Mouse (Mus musculus): Measurements from ENCODE around the gene Olfr862. TPM values are rescaled to one million over a fixed set of nuclear protein-coding genes. Genes with fewer than 3 reads are reported as not detected.

The Olfr862 gene
- polyA plus RNA-seq (2015; fragmentation: Nextera tagmentation; extraction: Ambion mirVana), result not detected in 2 replicates

DNA sequence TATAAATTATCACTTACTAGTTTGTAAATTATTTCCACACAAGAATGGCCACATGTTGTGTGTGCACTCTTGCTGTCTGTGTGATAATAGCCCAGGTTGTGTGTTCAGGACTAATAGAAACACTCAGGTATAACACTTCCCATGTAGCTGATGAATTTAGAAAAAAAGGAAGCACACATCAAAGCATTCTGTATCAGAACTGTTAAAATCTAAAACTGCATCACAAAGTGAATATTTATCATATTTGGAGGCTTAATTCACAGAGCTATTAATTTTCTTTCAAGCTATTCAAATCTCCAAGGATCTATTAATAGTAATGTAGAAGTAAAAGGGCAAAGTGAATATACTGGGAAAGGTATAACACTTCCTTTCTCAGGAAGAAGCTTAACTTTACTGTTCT is at the start of gene Olfr862:
Olfr862 (minus strand) TSS at position 101 of the 400 bp plus-strand sequence.
- Histone ChIP-seq H3K27ac (no peak within 1 kb of the TSS), H3K4me3 (no peak within 1 kb of the TSS), H3K9me3 (peaks cover 8% of the 10 kb centered on the region; the same call in 1 of the 2 replicates), H3K4me2 (no peak within 1 kb of the TSS), H3K27me3 (no peaks in the 10 kb centered on the region), H3K9ac (no peak within 1 kb of the TSS), H3K4me1 (replicated peaks) (no peaks in the 10 kb centered on the region), H3K36me3 (no peaks in the 10 kb centered on the region)
- no peak for ATAC-seq (ENCODE audit: low FRiP score)

DNA sequence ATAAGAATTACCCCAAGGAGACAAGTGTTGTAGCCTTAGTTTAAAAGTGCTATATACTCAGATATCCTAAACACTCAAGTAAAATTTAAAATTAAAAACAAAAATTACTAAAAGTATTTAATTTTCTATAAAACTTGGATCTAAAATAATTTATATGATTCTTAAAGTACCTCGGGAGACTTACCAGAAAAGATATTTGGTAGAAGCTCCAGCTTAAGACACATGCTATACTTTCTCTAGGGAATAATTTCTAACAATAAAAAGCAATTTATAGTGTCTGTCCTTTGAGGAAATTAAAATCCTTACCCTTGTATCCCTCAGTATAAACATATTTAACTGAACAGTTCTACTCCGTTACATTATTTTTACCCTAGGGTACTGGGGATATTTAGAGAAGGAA is 28.8 kb upstream of the Olfr862 start, which contains the start of gene Olfr77:
Olfr77 (plus strand) TSS at position 301 of the 400 bp plus-strand sequence.
- no peak for ATAC-seq (ENCODE audit: low FRiP score)
- Histone ChIP-seq H3K36me3 (no peaks in the 10 kb centered on the region), H3K9ac (no peak within 1 kb of the TSS), H3K27ac (no peak within 1 kb of the TSS), H3K4me1 (replicated peaks) (no peaks in the 10 kb centered on the region), H3K9me3 (0 out of 2 replicates have a peak, but pooled peaks cover 2% of the 10 kb centered on the region), H3K4me3 (no peak within 1 kb of the TSS), H3K27me3 (no peaks in the 10 kb centered on the region), H3K4me2 (no peak within 1 kb of the TSS)
- WGBS, result 93% methylated on average over 2 of the region's 2 CpGs

DNA sequence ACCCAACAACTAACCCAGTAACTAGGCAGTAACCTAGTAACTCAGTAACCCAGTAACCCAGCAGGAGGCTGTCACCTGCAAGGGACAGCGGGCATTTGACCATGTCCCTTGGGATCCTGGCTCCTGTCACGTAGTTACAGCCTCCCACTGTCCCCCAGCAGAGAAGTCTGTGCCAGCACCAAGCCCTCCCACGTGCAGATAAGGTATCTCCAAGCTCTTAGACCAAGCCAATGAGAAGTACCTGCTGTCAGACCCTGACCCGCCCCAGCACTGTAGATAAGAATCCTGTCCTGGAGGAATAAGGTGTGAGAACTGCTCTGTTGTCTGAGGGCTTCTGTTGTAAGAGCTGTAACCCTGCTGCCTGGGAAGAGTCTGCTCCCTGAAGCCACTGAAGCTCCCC is 23.4 kb upstream of the Olfr862 start:
- no peak for ATAC-seq (ENCODE audit: low FRiP score)
- peaks cover 5% of the 10 kb centered on the region; the same call in 1 of the 2 replicates for H3K9me3 ChIP-seq
- WGBS, result 62% methylated on average over 4 of the region's 4 CpGs
- no peaks in the 10 kb centered on the region for H3K27me3 ChIP-seq
- H3K4me2 ChIP-seq, result no peak overlapping the region
- H3K4me3 ChIP-seq, result no peak overlapping the region
- H3K36me3 ChIP-seq, result no peaks in the 10 kb centered on the region
- no peaks in the 10 kb centered on the region for H3K4me1 ChIP-seq (replicated peaks)
- H3K9ac ChIP-seq, result no peak overlapping the region
- no peak overlapping the region for H3K27ac ChIP-seq

DNA sequence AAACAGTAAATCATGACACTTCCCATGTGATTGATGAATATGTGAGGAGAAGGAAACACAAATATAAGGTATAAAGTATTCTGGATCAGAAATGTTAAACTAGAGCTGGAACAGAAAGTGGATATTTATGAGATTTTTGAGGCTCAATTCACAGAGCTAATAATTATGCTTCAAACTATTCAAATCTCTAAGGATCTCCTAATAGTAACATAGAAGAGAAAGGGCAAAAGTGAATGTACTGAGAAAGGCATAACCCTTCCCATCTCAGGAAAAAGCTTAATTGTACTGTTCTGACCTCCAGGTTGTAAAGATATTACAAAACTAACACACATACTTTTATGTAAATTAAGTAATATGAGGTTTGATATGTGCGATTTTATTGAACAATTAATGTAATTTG is 38.2 kb downstream of the Olfr862 start, which contains the start of gene Olfr860:
Olfr860 (minus strand) TSS at position 101 of the 400 bp plus-strand sequence.
- no peak within 1 kb of the TSS for H3K27ac ChIP-seq
- no peak for ATAC-seq (ENCODE audit: low FRiP score)
- H3K27me3 ChIP-seq, result no peaks in the 10 kb centered on the region
- no peaks in the 10 kb centered on the region for H3K9me3 ChIP-seq
- 77% methylated on average over 1 of the region's 1 CpGs for WGBS
- H3K9ac ChIP-seq, result no peak within 1 kb of the TSS
- H3K4me1 ChIP-seq (replicated peaks), result no peaks in the 10 kb centered on the region
- no peak within 1 kb of the TSS for H3K4me3 ChIP-seq
- no peak within 1 kb of the TSS for H3K4me2 ChIP-seq
- H3K36me3 ChIP-seq, result no peaks in the 10 kb centered on the region

Other genes starting within 250 kb of the Olfr862 start
- not detected in 2 replicates for gene Olfr857, start 178.6 kb downstream of the Olfr862 start, polyA plus RNA-seq (2015; fragmentation: Nextera tagmentation; extraction: Ambion mirVana)
- not detected in 2 replicates for gene Olfr58, start 107.7 kb downstream of the Olfr862 start, polyA plus RNA-seq (2015; fragmentation: Nextera tagmentation; extraction: Ambion mirVana)
- gene Olfr859, start 83.1 kb downstream of the Olfr862 start, polyA plus RNA-seq (2015; fragmentation: Nextera tagmentation; extraction: Ambion mirVana), result not detected in 2 replicates
- not detected in 2 replicates for gene Olfr860, start 38.3 kb downstream of the Olfr862 start, polyA plus RNA-seq (2015; fragmentation: Nextera tagmentation; extraction: Ambion mirVana)
- gene Olfr77, start 28.9 kb upstream of the Olfr862 start, polyA plus RNA-seq (2015; fragmentation: Nextera tagmentation; extraction: Ambion mirVana), result 0.17 TPM in 2 replicates
- gene Olfr866, start 140.0 kb upstream of the Olfr862 start, polyA plus RNA-seq (2015; fragmentation: Nextera tagmentation; extraction: Ambion mirVana), result not detected in 2 replicates
- gene Olfr867, start 169.6 kb upstream of the Olfr862 start, polyA plus RNA-seq (2015; fragmentation: Nextera tagmentation; extraction: Ambion mirVana), result not detected in 2 replicates
- not detected in 2 replicates for gene Olfr868, start 210.6 kb upstream of the Olfr862 start, polyA plus RNA-seq (2015; fragmentation: Nextera tagmentation; extraction: Ambion mirVana)
- not detected in 2 replicates for gene Olfr869, start 241.0 kb upstream of the Olfr862 start, polyA plus RNA-seq (2015; fragmentation: Nextera tagmentation; extraction: Ambion mirVana)

Data from hindbrain, embryonic 13.5 days (tissue).